Mouse (Mus musculus): ENCODE data around the gene Vmn2r47. TPM values are rescaled to one million over a fixed set of nuclear protein-coding genes. Genes with fewer than 3 reads are reported as not detected.

Vmn2r47 gene
- not detected in 2 replicates for polyA plus RNA-seq (2012; rRNA removed)

GRCm38 (mm10) chr7:9841225-9841624 lies at the start of gene Vmn2r47:
Gene Vmn2r47, minus strand, starts transcription at chr7:9841325.

GRCm38 (mm10) chr7:9770471-9770870 lies 70.7 kb downstream of the Vmn2r47 start, which contains the start of gene Vmn2r46:
Gene Vmn2r46, minus strand, starts transcription at chr7:9770571.

Other genes with a start within 250 kb of the Vmn2r47 start
- not detected in 2 replicates for gene Vmn2r46, start 70.8 kb downstream of the Vmn2r47 start, polyA plus RNA-seq (2012; rRNA removed)
- gene Vmn2r48, start 112.3 kb upstream of the Vmn2r47 start, polyA plus RNA-seq (2012; rRNA removed), result not detected in 2 replicates
- not detected in 2 replicates for gene Vmn2r49, start 150.9 kb upstream of the Vmn2r47 start, polyA plus RNA-seq (2012; rRNA removed)
- gene Vmn2r50, start 212.0 kb upstream of the Vmn2r47 start, polyA plus RNA-seq (2012; rRNA removed), result not detected in 2 replicates

Data from central nervous system, embryonic 18 days (tissue).